Mouse (Mus musculus): ENCODE data around the gene Fgfr1op.

DNA sequence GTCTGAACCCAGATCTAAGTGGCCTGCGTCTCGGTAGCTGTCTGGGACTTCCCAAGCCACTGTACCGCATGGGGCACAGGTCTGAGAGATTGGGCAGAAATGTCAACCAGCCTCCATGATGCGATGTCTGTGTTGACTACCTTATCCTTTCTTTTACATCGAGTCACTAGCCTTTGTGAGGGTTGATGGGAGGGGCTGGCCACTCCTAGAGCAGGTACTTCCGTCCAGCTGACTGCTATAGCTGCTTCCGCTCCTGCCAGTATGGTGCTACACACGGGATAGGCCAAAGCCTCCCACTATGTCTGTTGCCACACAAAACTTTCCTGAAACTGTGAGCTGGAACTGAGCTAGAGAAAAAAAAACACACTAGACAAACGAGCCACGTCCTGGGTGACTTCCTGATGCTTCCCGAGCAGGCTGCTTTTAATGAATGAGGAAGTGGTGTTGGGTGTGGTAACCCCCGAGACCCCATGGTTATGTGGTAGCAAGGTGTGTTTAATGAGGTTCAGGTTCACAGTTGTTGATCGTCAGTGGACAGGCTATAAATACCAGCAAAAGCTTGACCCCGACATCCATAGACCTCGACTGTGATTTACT lies 68.4 kb downstream of the Fgfr1op start:
- no peak for TF ChIP-seq CTCF (IDR thresholded peaks at IDR 0.05; ENCODE audit: insufficient read depth, low read length)
- no peak for TF ChIP-seq POLR2A (IDR thresholded peaks at IDR 0.05; ENCODE audit: borderline replicate concordance, extremely low read depth, low read depth, low read length)

Data from lung, adult 2 months (tissue).